Mouse (Mus musculus) heart, embryonic 15.5 days (tissue): ENCODE measurements around the gene Iqsec1. TPM values are rescaled to one million over a fixed set of nuclear protein-coding genes. Genes with fewer than 3 reads are reported as not detected.
A peak's percentile ranks its signal among the peaks of the same experiment; 100 is the strongest.

Experiments used
- ATAC-seq: fragments of 200-750 bp; cut with Nextera tagmentation; replicated peaks from 2 replicates; pipeline ENCODE4 v1.8.0; 2017; ENCODE audit warnings: low read depth, moderate TSS enrichment; ENCODE audit not compliant: insufficient number of reproducible peaks, insufficient read depth, low FRiP score
- H3K27ac ChIP-seq: fragments of 300-500 bp; sonication (generic); 2 replicates; pipeline ENCODE4 v1.5.1; 2015; ENCODE audit warnings: mild to moderate bottlenecking, inconsistent platforms
- H3K27me3 ChIP-seq: fragments of 300-500 bp; sonication (generic); 2 replicates; pipeline ENCODE4 v1.6.1; 2015; ENCODE audit warnings: inconsistent platforms
- H3K36me3 ChIP-seq: fragments of 300-500 bp; sonication (generic); 2 replicates; pipeline ENCODE4 v1.6.1; 2015; ENCODE audit warnings: mild to moderate bottlenecking, inconsistent platforms
- H3K4me1 ChIP-seq: fragments of 300-500 bp; sonication (generic); replicated peaks from 2 replicates; pipeline ENCODE4 v1.6.1; 2015; ENCODE audit warnings: inconsistent platforms
- H3K4me2 ChIP-seq: fragments of 300-500 bp; sonication (generic); 2 replicates; pipeline ENCODE4 v1.6.1; 2015; ENCODE audit warnings: inconsistent platforms, mild to moderate bottlenecking, moderate library complexity
- H3K4me3 ChIP-seq: fragments of 300-500 bp; sonication (generic); 2 replicates; pipeline ENCODE4 v1.5.1; 2015; ENCODE audit warnings: mild to moderate bottlenecking, inconsistent platforms
- H3K9ac ChIP-seq: fragments of 300-500 bp; sonication (generic); 2 replicates; pipeline ENCODE4 v1.6.1; 2015; ENCODE audit warnings: mild to moderate bottlenecking, inconsistent platforms
- H3K9me3 ChIP-seq: fragments of 300-500 bp; sonication (generic); replicated peaks from 2 replicates; pipeline ENCODE4 v1.6.1; 2016; ENCODE audit warnings: inconsistent platforms
- WGBS: fragments of 180-500 bp; shearing (Covaris S2); methylation state at CpG from one replicate; pipeline ENCODE4 v1.1.7; 2015; ENCODE audit warnings: mixed read lengths; 5-methylcytosine and 5-hydroxymethylcytosine counted together
- polyA plus RNA-seq: library from polyadenylated mRNA; unstranded; fragments of >200 nt; fragmentation: Nextera tagmentation; extraction: Ambion mirVana; gene quantifications from 2 replicates; pipeline ENCODE4 v1.2.1, GENCODE M21; 2015

Gene Iqsec1
- polyA plus RNA-seq, 1 experiment from 2014 or later, result 12.3 TPM

GRCm38 (mm10) chr6:90712063-90712462 is 276.4 kb downstream of the Iqsec1 start:
- H3K4me2 ChIP-seq, result no peak overlapping the region
- no peak overlapping the region for H3K9ac ChIP-seq
- H3K27ac ChIP-seq, result peak overlapping the region; percentile 54
- no peaks in the 10 kb centered on the region for H3K27me3 ChIP-seq
- H3K9me3 ChIP-seq, result no peaks in the 10 kb centered on the region
- H3K36me3 ChIP-seq, result no peaks in the 10 kb centered on the region
- 60% methylated on average over 3 of the region's 3 CpGs for WGBS
- H3K4me1 ChIP-seq, result peaks cover 91% of the 10 kb centered on the region
- no peak for ATAC-seq
- H3K4me3 ChIP-seq, result no peak overlapping the region

- Histone ChIP-seq H3K4me1 (peaks cover 91% of the 10 kb centered on the region), H3K36me3 (no peaks in the 10 kb centered on the region), H3K27me3 (no peaks in the 10 kb centered on the region), H3K9ac (no peak overlapping the region), H3K27ac (peak overlapping the region; percentile 54; the same call in 1 of the 2 replicates), H3K4me3 (no peak overlapping the region), H3K4me2 (no peak overlapping the region), H3K9me3 (no peaks in the 10 kb centered on the region)
- 66% methylated on average over 12 of the region's 12 CpGs for WGBS
- ATAC-seq, result no peak
Measured at GRCm38 (mm10) chr6:90711476-90712035, 276.9 kb downstream of the Iqsec1 start.

- no peaks in the 10 kb centered on the region for H3K36me3 ChIP-seq
- H3K27me3 ChIP-seq, result no peaks in the 10 kb centered on the region
- H3K9ac ChIP-seq, result no peak overlapping the region
- no peak overlapping the region for H3K4me2 ChIP-seq
- peak overlapping the region; percentile 72 for H3K27ac ChIP-seq
- peaks cover 96% of the 10 kb centered on the region for H3K4me1 ChIP-seq
- no peak overlapping the region for H3K4me3 ChIP-seq
- WGBS, result 70% methylated on average over 5 of the region's 5 CpGs
- H3K9me3 ChIP-seq, result no peaks in the 10 kb centered on the region
- ATAC-seq, result no peak
Measured at GRCm38 (mm10) chr6:90710778-90711177, 277.7 kb downstream of the Iqsec1 start.

- H3K4me2 ChIP-seq, result peak overlapping the region; percentile 21
- H3K4me1 ChIP-seq, result peaks cover 96% of the 10 kb centered on the region
- H3K4me3 ChIP-seq, result no peak overlapping the region
- ATAC-seq, result peak; percentile 25; the same call in 1 of the 2 replicates
- no peak overlapping the region for H3K9ac ChIP-seq
- peak overlapping the region; percentile 72 for H3K27ac ChIP-seq
- H3K9me3 ChIP-seq, result no peaks in the 10 kb centered on the region
- H3K27me3 ChIP-seq, result no peaks in the 10 kb centered on the region
- WGBS, result 54% methylated on average over 9 of the region's 9 CpGs
- no peaks in the 10 kb centered on the region for H3K36me3 ChIP-seq
Measured at GRCm38 (mm10) chr6:90709929-90710777, 278.3 kb downstream of the Iqsec1 start.

- Histone ChIP-seq H3K4me2 (no peak overlapping the region), H3K36me3 (no peaks in the 10 kb centered on the region), H3K27ac (peak overlapping the region; percentile 93), H3K4me3 (no peak overlapping the region), H3K4me1 (peaks cover 99% of the 10 kb centered on the region), H3K9ac (no peak overlapping the region), H3K9me3 (no peaks in the 10 kb centered on the region), H3K27me3 (no peaks in the 10 kb centered on the region)
- ATAC-seq, result no peak
Measured at GRCm38 (mm10) chr6:90708061-90708618, 280.3 kb downstream of the Iqsec1 start.

GRCm38 (mm10) chr6:90707143-90707542 is 281.3 kb downstream of the Iqsec1 start:
- Histone ChIP-seq H3K9me3 (no peaks in the 10 kb centered on the region), H3K27ac (peak overlapping the region; percentile 93)

GRCm38 (mm10) chr6:90706490-90706889 is 282.0 kb downstream of the Iqsec1 start:
- Histone ChIP-seq H3K4me3 (no peak overlapping the region), H3K27me3 (no peaks in the 10 kb centered on the region), H3K9ac (no peak overlapping the region), H3K4me1 (peaks cover 99% of the 10 kb centered on the region), H3K4me2 (no peak overlapping the region; the same call in 1 of the 2 replicates), H3K36me3 (no peaks in the 10 kb centered on the region), H3K27ac (peak overlapping the region; percentile 93), H3K9me3 (no peaks in the 10 kb centered on the region)
- 59% methylated on average over 10 of the region's 10 CpGs for WGBS
- ATAC-seq, result peak; percentile 59

More at GRCm38 (mm10) chr6:90707143-90707542, 281.3 kb downstream of the Iqsec1 start:
- no peaks in the 10 kb centered on the region for H3K27me3 ChIP-seq
- no peaks in the 10 kb centered on the region for H3K36me3 ChIP-seq
- no peak overlapping the region for H3K9ac ChIP-seq
- H3K4me1 ChIP-seq, result peaks cover 99% of the 10 kb centered on the region
- no peak overlapping the region for H3K4me3 ChIP-seq
- ATAC-seq, result 0 out of 2 replicates have a peak, but pooled peaks have one; percentile 11
- 45% methylated on average over 4 of the region's 4 CpGs for WGBS
- no peak overlapping the region for H3K4me2 ChIP-seq

GRCm38 (mm10) chr6:90705738-90706137 is 282.7 kb downstream of the Iqsec1 start:
- Histone ChIP-seq H3K27me3 (no peaks in the 10 kb centered on the region), H3K4me3 (no peak overlapping the region), H3K27ac (peak overlapping the region; percentile 93), H3K9me3 (no peaks in the 10 kb centered on the region), H3K36me3 (no peaks in the 10 kb centered on the region), H3K4me1 (peaks cover 99% of the 10 kb centered on the region), H3K4me2 (no peak overlapping the region), H3K9ac (no peak overlapping the region)
- WGBS, result 82% methylated on average over 3 of the region's 3 CpGs
- no peak for ATAC-seq

GRCm38 (mm10) chr6:90704705-90705344 is 283.7 kb downstream of the Iqsec1 start:
- WGBS, result 47% methylated on average over 2 of the region's 2 CpGs
- peaks cover 99% of the 10 kb centered on the region for H3K4me1 ChIP-seq
- no peaks in the 10 kb centered on the region for H3K36me3 ChIP-seq
- peak; percentile 11; the same call in 1 of the 2 replicates for ATAC-seq
- no peak overlapping the region for H3K4me3 ChIP-seq
- H3K27ac ChIP-seq, result peak overlapping the region; percentile 93
- no peaks in the 10 kb centered on the region for H3K27me3 ChIP-seq
- H3K9ac ChIP-seq, result no peak overlapping the region
- no peaks in the 10 kb centered on the region for H3K9me3 ChIP-seq
- peak overlapping the region; percentile 26; the same call in 1 of the 2 replicates for H3K4me2 ChIP-seq

GRCm38 (mm10) chr6:90703782-90704181 is 284.7 kb downstream of the Iqsec1 start:
- H3K9ac ChIP-seq, result peak overlapping the region; percentile 43
- peak overlapping the region; percentile 26 for H3K4me2 ChIP-seq
- peaks cover 99% of the 10 kb centered on the region for H3K4me1 ChIP-seq
- no peaks in the 10 kb centered on the region for H3K36me3 ChIP-seq
- peak overlapping the region; percentile 93 for H3K27ac ChIP-seq
- no peak overlapping the region for H3K4me3 ChIP-seq
- H3K27me3 ChIP-seq, result no peaks in the 10 kb centered on the region
- H3K9me3 ChIP-seq, result no peaks in the 10 kb centered on the region
- 24% methylated on average over 2 of the region's 2 CpGs for WGBS
- ATAC-seq, result no peak
